Mouse (Mus musculus) liver, adult 2 months (tissue): Measurements from ENCODE around the gene Lyzl6.

Source experiments
- CTCF ChIP-seq: fragments of 200-500 bp; IDR thresholded peaks from 2 replicates; pipeline ENCODE4 v1.5.1; 2011; ENCODE audit warnings: low read depth, low read length, control low read depth
- POLR2A ChIP-seq: fragments of 200-500 bp; IDR thresholded peaks from 2 replicates; pipeline ENCODE4 v1.6.1; 2011; ENCODE audit warnings: low read length, control low read depth; ENCODE audit not compliant: insufficient read depth; ENCODE audit errors: extremely low read depth

DNA sequence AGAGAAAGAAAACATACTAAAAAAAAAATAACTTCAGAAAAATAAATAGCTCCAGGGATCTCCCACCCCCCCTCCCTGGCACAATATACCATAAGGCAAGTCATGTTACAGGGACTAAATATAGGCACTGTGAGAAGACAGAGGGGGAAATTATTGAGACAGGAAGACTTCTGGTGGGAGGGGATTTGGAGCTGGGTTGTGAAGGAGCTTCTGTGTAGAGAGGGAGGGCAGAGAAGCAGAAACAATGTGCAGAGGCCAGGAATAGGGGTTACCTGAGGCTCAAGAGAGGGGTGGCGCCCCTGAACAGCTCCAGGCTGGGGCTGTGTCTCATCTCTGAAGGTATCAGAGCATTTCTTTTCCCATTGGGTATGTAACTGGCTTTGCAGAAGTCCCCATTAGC, 27.0 kb upstream of the Lyzl6 start:
- TF ChIP-seq CTCF: no peak
- TF ChIP-seq POLR2A: no peak
